Mouse (Mus musculus) adrenal gland, postnatal 36 days (tissue): ENCODE measurements at regions not wholly inside any gene's neighbourhood (a gene's known extent, or its start where the extent isn't known, plus 50 kb on each side); places are given as distances from the start of the nearest gene placed in this dataset.

Experiments
- DNase-seq, 2 experiments: peaks; one replicate each; pipeline ENCODE4 v3.0.0; 2021; ENCODE audit warnings: mixed read lengths in 1 of 2

DNA sequence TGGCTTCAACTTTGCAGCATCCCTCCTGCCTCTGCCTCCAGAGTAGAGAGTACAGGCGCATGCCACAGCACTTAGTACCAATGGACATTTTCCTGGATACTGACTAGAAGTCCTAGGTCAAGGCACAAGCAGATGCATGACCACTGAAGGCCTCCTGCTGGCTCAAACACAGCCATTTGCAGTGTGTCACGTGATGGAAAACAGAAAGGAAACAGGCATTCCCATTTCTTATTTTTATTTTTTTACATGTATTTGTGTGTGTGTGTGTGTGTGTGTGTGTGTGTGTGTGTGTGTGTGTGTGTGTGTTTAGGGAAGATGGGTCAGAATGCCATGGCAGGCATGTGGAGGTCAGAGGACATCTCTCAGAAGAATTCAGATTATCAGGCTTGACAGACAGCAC, 65.6 kb downstream of the Thap12 start:
- DNase-seq: no peak

DNA sequence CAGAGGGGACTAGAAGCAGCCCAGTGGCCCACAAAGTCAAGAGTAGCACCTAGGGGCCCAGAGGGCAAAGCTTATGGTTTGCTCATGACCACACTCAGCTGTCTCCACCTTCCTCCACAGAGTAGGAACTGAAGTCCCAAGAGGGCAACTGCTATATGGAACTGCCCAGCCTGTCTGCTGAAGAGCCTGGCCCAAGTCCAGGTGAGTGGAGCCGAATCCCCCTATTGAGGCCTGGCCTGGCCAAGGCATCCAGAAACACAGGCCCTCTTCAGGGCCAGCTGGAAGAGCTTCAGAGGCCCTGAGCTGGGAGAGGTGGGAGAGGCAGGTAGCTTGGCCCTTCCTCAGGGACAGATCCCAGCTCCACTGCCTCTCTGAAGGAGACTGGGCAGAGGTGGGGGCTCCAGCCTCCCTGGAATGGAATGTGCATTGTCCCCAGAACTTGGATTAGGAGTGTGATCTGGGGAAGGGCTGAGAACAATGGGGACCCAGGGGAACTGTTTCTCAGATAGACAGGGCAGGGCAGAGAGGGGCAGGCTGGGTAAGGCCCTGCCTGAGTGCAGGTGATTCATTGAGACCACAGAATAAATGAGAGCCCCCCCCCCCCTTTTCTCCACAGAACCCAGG, 65.7 kb upstream of the Wnt11 start:
- no peak for DNase-seq

- DNase-seq: no peak
Measured at GRCm38 (mm10) chr7:98770257-98770890, 64.5 kb upstream of the Wnt11 start.

DNA sequence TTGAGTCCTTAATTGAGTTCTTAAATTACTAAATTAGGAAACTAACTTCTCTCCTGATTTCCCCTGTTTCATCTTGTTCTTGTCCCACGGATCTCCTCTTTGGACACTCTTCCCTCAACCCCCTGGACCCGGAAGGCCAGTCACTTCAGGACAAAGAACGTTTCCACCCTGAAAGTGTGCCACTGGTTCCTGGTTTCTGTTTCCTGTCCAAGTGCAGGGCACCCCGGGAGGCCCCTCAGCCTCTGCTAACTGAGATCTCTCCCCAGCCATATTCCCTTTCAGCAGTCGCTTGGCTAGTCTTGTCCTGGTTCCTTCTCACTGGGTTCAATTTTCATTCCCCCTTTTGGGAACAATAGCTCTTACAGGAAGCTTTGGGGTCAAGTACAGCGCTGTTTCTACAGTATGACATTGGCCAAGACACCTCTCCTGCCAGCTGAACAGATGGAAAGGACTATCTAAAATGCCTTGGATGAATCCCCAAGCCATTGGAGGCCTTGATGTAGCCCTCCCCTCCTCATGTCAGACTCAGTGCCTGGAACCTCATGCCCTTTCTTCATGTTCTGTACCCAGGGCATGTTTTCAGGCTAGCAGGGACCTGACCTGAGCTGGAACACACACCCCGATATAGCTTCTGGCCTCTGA, 63.7 kb upstream of the Wnt11 start:
- DNase-seq: no peak

DNA sequence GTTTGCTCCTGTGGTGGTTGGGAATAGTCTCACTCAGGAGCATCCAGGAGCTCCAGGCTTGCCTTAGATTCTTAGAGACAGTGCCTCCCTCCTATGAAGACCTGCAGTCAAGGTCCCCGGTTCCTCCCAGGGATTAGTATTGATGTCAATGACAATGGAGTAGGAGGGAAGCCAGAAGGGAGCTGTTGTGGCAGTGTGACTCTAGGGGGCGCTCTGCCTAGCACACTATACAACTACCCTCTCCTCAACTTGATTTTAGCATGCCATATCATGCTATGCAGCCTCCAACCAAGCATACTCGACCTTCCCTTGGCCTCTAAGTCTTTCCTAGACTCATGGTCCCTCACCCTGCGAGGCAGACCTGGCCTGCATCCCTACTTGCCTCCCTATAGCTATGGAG, 60.3 kb upstream of the Wnt11 start:
- DNase-seq: no peak

DNA sequence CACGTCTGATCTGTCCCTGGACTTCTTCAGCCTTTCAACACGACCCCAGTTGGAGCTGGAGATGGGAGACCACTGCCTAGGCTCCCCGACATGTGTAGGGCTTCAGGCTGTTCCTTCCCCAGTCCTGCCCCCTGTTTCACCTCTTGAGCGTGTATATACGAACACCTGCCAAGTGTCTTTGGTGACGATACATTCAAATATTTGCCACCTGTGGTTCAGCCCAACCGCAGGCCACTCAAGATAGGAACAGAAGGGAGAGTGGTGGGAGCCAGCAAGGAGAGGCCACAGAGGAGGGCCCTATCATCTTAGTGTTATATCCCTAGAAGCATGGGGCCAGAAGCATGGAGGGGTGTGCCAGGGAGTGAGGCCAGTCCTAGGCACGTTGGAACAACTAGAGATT, 59.9 kb upstream of the Wnt11 start:
- DNase-seq: no peak

DNA sequence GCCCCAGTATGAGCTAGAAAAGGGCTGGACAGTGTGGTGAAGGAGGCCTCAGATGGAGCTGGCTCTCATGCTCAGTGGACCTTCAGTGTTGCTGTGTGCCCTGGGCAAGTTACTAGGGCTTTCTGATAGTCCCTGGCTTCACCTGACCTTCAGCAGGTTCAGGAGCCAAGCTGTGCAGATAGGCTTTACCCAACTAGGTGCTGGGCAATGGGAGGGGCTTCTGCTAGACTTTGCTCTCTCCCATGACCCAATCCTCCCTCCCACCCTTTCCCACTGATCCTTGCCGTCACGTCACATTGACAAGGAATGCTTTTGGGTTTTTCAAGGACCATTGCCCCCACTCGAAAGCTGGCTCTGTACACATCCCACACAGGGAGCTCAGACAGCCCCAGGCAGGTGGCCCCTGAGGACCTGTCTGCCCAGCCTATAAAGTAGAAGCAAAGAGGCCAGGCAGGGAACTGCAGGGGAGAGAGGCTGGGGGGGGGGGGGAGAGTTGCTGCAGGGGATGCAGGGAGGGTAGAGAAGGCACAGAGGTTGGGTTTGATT, 57.5 kb upstream of the Wnt11 start:
- no peak for DNase-seq

DNA sequence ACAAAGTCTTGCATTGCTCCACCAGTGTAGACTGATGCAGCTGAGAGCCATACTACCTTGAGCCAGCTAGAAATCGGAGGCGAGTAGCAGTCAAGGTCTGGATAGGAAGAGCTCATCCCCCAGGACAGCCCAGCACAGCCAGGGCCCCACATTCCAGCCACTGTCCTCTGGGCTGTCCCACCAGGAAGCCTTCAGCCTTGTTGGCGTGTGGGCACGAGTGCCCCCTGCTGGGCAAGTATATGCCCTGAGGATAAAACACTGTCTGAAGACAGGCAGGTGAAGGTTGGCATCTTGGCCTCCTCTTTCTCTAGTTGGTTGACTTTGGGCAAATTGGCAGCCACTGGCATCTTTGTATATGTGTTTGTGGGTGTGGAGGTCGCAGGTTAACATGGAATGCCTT, 56.0 kb upstream of the Wnt11 start:
- DNase-seq: peak; percentile 76 to 85

- no peak for DNase-seq
Measured at GRCm38 (mm10) chr7:98783521-98783920, 51.4 kb upstream of the Wnt11 start.

DNA sequence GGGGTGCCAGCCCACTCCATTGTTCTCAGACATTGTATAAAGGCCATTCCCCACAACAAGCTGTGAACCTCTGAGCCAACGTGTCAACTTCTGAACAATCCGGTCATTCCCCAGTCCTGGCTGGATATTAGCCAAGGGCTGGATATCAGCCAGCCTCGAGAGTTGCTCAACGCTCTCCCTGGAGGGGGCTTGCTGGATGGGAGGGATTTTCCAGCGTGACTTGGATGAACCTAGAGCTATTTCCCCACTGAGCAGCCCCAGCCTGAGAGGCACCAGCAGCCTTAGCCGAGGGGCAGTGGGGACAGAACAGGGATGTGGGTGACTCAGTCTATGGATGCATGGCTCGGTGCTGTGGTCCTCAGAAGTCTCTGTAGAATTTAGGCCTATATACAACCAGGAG, 51.0 kb upstream of the Wnt11 start:
- peak; percentile 70 to 73 for DNase-seq

DNA sequence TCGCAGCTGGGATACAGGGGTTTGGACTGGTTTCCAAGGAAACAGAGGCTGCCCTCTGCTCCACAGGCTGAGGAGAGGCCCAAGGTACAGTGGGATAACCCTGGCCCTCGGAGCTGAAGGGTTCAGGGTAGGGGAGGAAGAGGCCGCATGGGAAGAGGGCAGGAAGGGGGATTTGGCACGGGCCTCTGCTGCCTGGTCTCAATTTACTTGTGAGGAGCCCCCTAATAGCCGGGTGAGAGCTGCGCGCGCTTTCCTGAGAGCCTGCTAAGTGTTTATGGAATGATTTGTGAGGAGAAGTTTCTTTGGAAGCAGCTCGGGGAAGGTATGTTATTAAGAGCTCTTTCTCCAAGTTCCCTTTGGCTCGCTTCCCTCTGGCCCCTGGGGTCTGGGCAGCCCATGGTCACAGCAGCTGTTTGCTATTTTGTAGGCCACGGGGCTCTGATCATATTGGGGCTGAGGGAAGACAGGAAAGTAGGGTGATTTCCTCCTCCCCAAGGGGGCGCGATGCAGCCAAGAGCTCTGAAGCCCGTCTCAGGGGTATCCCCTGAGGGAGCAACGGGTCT, 50.5 kb upstream of the Wnt11 start:
- no peak for DNase-seq
